Mouse (Mus musculus) thymus, postnatal 10 days (tissue): Measurements from ENCODE around the gene Ranbp17.
A peak's percentile ranks its signal among the peaks of the same experiment; 100 is the strongest.
"Not testable (repeated sequence)": the region's sequence is repeated elsewhere in the genome, so short reads cannot be mapped to it uniquely, and the experiment has no call there.

Source experiments
- DNase-seq, 2 experiments: peaks; one replicate each; pipeline ENCODE4 v3.0.0; 2021; ENCODE audit warnings: low spot score in 2 of 2

Gene Ranbp17

DNA sequence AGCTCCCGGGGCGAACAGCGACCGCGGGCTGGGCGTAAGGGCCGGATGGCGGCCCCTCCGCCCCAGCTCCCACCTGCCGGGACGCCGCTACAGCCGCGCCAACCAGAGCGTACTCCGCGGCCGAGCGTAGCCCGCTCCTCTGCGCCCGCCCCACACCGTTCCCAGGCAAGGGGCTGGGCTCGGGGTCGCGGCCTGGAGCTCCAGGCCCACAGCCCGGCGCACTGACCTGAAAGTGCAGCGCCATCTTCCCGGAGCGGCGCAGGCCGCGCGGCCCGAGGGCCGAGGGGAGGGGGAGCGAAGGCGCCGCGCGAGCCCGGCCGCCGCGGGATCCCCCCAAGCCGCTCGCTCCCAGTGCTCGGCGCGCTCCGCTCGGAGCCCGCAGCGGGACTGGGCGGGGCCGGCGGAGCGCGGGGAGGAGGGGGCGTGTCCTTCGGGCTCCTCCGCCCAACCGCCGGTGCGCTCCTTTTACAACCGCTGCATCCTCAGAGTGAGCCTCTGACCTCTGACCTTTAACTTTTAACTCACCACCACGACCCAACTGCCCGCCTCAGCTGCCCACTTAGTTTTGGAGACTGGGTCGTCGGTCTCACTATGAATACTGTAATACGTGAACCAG lies at the start of gene Ranbp17:
TSS of gene Ranbp17 (minus strand) at position 371 of the 616 bp plus-strand sequence.
- peak; percentile 5 to 35 for DNase-seq

DNA sequence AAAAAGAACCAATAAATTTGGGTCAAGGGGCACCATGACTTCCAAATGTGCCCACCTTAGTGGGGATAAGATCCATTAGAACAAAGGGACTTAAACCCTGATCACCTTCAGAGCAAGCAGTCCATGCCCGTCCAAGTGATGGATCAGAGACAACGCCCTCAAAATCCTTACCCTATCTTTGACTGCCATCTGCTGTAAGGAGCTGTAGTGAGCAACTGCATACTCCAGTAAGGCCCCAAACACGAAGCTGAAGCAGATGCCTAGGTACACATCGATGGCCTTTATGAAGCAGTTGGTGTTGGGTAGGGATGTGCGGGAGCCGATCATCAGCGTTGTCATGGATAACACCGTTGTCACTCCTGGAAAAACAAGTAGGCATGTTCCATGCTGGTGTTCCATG lies 40.6 kb upstream of the Ranbp17 start:
- DNase-seq: no peak

DNA sequence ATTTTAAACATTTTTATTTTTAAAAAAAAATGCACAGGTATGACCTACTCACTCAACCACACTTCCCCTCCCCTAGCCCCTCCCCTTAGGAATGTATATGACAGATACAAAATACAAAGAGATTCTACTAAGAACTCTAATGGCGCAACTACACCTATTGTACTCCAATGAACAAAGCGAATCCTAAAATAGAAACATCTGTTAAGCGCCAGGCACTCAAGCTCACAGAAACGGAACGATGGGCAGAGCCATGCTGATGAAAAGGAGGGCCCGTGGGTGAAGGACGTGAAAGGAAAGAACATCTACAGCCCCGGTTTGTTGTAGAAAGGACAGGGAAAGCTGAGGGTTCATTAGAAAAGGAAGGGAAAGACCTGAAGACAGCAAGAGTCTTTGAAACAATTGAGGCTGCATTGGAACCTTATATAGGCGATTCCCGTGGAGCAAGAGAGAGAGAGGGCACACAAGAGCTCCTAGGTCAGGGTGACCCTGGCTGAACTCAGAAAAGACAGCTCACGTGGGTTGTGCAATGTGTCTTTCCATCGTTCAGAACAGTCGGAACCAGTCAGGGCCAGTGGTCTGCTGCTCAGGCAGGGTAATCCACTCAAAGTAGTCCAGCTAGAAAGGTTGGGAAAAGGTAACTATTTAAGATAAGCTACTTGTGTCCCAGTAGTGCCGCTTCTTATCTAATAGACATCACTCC lies 37.5 kb upstream of the Ranbp17 start:
- no peak for DNase-seq

DNA sequence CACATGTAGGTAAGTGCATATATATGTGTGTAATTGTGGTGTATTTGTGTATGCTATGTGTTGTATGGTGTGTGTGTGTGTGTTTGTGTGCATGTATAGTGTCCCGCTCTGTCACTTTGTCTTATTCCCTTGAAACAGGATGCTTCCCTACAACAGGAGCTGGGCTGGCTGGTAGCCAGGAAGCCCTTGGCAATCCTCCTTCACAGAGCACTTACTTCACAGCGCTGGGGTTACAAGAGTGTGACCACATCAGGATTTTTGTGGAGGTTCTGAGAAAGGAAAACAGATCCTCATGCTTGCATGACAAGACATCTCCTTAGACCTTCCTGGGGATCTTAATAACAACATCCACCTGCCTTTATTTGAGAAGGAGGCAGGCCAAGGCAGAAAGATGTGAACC lies 33.8 kb upstream of the Ranbp17 start:
- DNase-seq: no peak

DNA sequence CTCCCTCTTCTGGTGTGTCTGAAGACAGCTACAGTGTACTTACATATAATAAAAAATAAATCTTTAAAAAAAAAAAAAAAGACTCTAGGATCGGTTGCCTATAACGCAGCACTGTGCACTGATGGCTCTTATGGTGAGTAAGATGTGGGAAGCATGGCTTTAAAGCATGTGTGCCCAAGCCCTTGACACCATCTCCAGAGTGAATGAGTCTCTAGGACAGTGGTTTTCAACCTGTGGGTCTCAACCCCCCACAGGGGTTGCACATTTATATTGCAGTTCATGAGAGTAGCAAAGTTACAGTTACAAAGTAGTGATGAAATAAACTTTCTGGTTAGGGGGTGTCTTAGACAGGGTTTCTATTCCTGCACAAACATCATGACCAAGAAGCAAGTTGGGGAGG lies 31.4 kb upstream of the Ranbp17 start:
- no peak for DNase-seq

DNA sequence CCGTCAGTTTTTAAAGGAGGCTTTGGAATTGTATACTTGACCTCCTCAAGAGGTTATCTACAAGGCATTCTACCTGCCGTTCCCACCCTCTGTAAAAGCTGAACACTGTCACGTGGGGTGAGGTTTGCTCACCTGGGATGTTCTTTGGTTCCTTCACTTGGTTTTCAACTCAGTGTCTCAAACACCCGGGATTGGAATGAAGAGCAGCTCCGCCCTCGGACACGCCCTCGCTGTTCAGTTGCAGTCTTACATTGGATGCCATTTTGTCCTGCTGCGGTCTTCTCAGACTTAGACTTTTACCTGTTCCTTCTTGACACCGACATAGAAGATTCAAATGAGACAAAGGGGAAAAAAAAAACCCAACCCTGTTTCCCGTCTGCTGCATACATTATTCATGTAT lies 30.6 kb upstream of the Ranbp17 start:
- DNase-seq: no peak

DNA sequence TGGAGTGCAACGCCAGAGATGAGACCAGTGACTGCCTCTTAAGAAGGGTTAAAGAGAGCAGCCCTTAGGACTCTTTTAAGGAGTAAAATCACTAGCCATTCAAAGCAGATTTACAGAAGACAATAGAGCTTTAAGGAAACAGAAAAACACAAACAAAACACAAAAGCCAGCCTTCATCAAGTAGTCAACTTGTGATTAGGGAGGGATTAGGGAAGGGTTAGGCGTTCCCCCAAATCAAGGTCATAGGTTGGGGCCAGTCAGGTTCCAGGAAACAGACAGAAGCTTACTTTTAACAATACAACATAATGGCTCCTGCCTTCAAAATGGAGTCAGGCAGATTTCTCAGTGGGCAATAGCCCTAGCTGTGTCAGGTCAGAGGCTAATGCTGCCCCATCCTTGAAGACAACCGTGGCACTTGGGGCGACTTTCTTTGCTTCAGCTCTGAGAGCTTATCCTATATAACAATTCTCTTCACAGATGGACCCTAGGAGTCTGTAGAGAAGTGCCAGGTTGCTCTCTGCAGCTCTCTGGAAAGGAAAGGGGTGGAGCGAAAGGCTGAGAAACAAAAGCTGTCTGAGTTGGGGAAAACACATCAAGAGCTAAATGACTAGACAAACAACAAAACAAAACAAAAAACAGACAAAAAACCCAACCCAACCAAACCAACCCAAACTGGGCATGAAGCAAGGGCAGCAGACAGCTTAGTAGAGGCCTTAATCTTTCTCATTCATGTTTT lies 24.0 kb upstream of the Ranbp17 start:
- DNase-seq: no peak

DNA sequence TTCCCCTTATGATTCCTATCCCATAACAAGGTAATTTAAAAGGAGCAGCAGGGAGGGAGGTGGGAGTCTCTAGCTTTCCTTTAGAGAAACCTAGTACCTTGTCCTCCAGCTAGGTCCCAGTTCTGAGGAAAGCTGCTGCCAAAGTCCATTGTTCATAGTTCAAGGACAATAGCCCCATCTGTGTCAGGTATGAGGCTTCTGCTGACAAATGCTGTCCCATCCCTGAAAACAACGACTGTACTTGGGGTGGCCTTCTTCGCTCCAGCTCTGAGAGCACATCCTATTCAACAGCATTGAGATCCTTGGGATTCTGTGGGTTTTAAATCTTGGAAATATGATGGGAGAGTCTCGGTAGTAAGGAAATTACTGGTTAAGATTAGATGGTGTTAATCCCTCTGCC lies 23.1 kb upstream of the Ranbp17 start:
- no peak for DNase-seq

DNA sequence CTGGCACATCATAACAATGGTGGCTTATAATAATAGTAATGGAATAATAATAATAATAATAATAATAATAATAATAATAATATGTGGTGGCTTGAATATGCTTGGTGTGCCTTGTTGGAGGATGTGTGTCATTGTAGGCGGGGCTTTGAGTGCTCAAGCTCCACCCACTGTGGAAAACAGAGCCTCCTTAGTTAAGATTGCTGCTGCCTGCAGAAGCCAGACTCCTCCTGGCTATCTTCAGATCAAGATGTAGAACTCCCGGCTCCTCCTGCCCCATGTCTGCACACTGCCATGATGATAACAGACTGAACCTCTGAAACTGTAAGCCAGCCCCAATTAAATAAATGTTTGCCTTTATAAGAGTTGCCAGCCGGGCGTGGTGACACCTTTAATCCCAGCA lies 21.0 kb upstream of the Ranbp17 start:
- DNase-seq: no peak

DNA sequence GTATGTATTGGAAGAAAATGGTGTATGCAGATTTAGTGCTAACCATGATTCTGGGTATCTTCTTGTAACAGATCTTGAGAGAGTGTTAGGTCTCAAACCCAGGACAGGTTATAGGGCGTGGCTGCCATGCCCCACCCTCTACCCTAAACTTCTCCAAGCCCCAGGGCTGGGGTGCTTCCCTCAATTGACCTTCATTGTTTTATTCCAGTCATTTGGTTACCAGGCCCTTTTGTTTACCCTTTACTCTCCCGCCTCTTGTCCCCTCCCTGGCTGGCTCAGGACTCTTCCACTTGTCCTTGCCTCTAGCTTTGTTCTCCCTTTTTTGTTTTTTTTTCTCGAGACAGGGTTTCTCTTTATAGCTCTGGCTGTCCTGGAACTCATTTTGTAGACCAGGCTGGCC lies 20.0 kb upstream of the Ranbp17 start:
- no peak for DNase-seq

DNA sequence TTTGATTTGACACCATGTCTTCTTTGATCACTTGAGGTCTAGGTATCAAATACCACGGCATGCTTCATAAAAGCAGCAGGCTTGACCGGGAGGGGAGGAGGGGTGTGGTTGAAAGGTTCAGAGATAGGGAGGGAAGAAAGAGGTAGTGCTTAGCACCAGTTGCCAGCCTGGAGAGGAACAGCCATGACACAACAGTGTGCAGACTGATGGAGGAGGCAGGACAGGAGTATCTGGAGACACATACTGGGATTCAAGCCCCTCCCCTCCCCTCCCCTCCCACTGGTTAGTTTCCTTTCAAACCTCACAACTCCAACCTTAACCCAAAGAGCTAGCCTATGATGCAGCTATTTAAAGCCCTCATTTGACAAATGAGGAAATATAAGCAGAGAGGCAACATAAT lies 16.0 kb upstream of the Ranbp17 start:
- DNase-seq: no peak

DNA sequence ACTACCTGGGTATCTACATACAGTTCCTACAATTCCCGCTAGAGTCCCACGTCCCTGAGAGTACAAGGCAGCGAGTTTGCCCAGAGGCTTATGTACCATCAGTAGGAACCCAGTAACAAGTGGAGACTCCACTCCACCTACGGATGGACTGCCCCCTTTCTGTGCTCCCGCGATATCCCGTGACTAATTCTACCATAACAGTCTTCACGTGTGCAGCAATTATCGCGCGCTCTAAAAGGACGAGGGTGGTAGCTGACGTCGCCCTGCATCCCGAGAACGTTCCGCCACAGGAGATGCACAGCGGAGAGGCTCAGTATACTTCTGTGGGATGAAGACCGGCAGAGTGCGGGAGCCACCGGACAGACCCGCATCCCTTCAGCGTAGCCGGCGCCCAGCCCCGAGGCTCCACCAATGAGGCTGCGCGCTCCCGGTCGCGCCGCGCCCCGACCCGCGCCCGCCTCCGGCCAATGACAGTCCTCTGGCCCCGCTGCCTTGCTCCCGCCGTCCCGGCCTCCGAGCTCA lies 631 bp downstream of the Ranbp17 start:
- DNase-seq: peak in 1 of 2 experiments; percentile 3

DNA sequence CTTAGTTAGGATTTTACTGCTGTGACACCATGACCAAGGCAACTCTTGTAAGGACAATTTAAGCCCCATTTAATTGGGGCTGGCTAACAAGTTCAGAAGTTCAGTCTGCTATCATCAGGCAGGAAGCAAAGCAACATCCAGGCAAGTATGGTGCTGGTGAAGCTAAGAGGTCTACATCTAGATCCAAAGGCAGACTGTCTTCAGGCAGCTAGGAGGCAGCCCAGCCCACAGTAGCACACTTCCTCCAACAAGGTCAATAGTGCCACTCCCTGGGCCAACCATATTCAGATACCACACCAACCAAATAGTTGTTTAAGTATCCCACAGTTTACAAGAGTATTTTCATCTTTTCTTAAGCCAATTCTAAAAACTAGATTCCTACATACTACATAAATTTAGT lies 4.1 kb downstream of the Ranbp17 start:
- DNase-seq: no peak

DNA sequence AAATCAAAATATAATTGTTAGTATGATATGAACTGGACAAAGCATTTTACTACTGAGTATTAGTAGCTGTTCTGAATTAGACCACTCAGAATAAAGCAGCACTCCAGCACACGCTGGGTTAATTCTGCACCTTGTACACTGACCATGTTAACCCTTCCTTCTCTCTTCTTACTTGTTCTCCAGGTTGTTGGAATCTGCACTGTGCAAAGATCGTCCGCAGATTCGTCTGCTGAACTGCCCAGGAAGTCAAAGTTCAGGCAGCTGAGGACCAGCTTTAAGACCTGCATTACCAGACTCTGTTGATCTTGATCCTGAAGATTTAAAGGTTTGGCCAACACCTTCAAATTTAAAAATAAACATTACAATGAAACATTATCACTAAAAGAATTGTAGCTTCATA lies 27.8 kb downstream of the Ranbp17 start:
- DNase-seq: no peak

DNA sequence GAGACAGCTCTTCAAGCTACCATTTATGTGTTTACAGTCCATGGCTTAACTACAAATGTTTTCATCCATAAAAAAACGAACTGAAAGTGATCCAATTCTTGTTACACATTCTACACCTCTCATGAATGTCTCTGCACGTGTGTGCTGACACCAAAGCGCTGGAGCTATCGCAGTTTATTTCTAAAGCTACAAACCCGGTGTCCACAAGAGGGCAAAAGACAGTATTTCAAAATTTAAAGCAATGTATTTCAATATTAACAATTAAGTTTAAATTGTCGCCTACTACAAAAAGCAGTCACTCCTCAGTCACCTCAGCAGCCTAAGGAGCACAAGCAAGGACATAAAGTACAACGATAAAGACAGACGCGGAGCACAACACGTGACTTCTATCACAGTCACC lies 33.1 kb downstream of the Ranbp17 start:
- DNase-seq: no peak

DNA sequence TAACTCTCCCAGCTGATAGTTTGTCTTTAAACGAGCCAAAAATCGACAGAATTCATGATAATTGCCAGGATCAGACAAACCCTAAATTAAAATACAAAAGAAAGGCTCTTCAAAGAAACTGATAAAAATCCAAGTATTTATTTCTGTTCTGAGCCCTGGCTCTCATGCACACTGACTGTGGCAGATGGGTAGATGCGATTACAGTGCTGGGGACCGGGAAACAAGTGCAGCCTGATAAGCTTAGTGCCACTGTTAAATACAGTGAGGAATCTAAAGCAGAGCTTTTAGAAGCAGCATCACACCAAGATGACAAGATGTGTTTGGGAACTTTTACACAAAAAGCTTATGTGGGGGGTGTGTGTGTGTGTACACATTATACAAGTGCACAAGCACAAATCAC lies 34.3 kb downstream of the Ranbp17 start:
- DNase-seq: no peak

DNA sequence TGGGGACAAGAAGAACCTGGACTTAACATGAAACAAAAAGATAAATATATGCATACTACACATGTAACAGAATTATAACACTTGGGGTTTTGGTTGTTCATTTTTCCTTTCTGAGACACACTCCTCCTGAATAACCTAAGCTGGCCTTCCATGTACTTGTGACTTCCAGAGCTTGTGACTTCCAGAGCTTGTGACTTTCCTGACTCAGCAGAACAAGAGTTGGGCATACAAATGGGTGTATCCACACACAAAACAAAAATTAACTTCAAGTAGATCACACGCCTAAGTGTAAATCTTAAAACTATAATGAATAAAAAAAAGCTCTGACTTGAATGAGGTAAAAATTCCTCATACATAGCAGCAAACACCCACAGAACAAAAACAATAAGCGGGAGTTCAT lies 36.9 kb downstream of the Ranbp17 start:
- DNase-seq: no peak

DNA sequence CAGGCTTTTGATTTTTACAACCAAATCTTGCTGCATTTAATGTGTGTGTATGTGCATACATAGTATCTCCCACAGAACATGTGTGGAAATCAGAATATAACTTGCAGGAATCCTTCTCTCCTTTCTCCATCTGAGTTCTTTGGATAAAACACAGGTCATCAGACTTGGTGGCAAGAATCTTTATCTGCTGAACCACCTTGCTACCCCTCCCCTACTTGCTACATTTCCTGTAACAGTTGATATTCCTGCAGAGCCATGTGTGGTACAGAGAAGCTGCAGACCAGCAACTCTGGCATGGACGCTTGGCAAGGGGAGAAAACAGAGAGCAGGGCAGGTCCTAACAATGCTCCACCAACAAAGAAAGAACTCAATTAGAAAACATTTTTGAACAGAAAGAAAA lies 52.4 kb downstream of the Ranbp17 start:
- DNase-seq: no peak

DNA sequence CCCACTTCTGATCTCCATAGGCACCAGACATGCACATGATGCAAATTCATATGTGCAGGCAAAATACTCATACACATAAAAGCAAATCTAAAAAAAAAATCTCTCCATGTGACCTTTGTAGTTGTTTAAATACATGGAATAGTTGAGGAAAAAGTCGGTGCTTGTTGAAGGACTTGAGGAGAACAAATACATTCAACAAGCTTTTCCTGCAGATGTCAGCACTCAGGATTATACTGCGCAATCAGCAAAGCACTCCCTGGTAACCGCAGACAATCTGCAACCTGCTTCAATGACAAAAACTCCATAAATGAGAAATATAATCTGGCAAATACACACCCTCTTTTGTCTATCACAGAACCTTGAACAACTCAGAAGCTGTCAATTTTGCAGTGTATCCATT lies 59.5 kb downstream of the Ranbp17 start:
- no peak for DNase-seq

DNA sequence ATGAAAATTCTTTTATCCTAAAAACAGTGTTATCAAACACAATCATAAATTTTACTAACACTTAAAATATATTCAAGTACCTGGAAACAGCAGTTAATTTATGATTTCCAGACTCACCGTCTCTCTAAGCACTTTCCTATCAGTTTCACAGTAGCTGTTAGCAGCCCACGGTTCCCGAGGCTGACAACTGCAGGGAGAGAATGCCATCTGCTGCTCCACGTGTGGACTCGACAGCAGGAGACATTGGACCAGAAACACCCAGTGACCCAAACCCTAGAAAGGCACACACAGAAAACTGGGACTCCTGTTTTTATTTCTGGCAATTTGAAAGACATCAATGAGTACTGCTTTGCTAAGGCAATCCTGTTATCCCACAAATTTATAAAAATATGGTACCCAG lies 79.7 kb downstream of the Ranbp17 start:
- DNase-seq: no peak

DNA sequence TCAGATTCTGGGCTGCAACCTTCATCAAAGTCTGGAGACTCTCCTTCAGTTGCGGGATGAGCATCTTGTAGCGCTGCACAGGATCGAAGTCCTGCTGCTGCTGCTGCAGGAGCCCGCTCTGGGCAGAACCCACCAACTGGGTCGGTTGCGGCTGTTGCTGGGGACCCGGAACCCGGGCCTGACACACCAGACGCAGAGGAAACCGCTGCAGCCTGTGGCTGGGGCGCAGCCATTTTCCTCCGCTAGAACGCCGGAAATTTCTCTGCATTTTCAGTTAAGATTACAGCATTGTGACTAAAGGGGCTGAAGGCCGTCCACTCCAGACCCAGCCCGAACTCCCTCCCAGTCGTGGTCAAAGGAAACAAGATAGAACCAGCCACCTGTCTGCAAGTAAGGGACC lies 85.3 kb downstream of the Ranbp17 start:
- not testable (repeated sequence) for DNase-seq

DNA sequence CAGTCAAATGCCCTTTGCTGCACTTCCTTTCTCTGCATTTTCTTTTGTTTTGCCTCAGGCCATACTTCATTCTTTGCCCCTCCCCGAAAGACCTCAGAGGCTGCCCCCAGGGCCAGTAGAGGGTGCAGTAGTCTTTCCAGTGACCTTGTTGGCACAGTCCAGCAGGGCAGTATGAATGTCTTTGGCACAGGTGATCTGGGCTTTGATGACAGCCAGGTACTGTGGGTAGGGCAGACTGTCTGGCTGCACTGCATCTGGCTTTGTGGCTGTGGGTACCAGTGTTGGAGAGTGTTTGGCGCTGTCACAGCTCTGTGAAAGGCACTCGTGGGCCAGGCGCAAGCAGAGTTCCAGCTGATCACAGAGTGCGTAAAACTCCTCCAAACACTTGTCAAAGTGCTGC lies 85.8 kb downstream of the Ranbp17 start:
- DNase-seq: not testable (repeated sequence)

DNA sequence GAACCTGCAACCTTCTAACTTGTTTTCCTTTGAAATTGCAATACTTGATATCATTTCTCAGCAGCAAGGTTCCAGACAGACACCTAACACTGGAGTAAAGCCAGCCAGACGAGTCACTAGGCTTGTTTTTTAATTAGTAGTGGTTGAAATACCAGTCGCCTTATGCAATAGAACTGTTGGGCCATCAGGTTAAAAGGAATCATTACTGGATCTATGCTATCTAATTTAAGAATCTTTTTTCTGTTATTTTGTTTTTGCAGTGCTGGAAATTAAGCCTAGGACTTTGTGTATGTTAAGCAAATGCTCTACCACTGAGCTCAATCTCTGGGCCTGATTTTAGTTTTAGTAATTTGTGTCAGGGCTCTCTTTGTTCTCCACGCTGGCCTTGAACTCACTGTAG lies 91.3 kb downstream of the Ranbp17 start:
- no peak for DNase-seq
